Mouse (Mus musculus) spleen, adult 2 months (tissue): ENCODE measurements around the gene 1110008L16Rik. TPM values are rescaled to one million over a fixed set of nuclear protein-coding genes. Genes with fewer than 3 reads are reported as not detected.

Experiments
- DNase-seq, 2 experiments: peaks; one replicate each; pipeline versions ENCODE4 v3.0.0 to v3.0.0-alpha.2; 2012 to 2021; ENCODE audit warnings: low spot score in 2 of 2, low read depth in 1 of 2
- H3K27ac ChIP-seq: fragments of 200-500 bp; 2 replicates; pipeline ENCODE4 v1.5.1; 2012; ENCODE audit warnings: low read length, inconsistent platforms; ENCODE audit not compliant: insufficient read depth
- H3K27me3 ChIP-seq: fragments of 200-500 bp; 2 replicates; pipeline ENCODE4 v1.6.1; 2012; ENCODE audit warnings: mild to moderate bottlenecking, moderate library complexity, low read length, inconsistent platforms; ENCODE audit not compliant: control insufficient read depth, insufficient read depth
- H3K36me3 ChIP-seq: fragments of 200-500 bp; 2 replicates; pipeline ENCODE4 v1.6.1; 2012; ENCODE audit warnings: mild to moderate bottlenecking, low read length, inconsistent platforms; ENCODE audit not compliant: control insufficient read depth, insufficient read depth
- H3K4me1 ChIP-seq: fragments of 200-500 bp; 2 replicates; pipeline ENCODE4 v1.6.1; 2011; ENCODE audit warnings: inconsistent platforms; ENCODE audit not compliant: control insufficient read depth, insufficient read depth, insufficient read length
- H3K4me3 ChIP-seq: fragments of 200-500 bp; 2 replicates; pipeline ENCODE4 v1.5.1; 2011; ENCODE audit warnings: mild to moderate bottlenecking, inconsistent platforms; ENCODE audit not compliant: insufficient read depth, insufficient read length; ENCODE audit errors: extremely low read depth
- CTCF ChIP-seq: fragments of 200-500 bp; IDR thresholded peaks from 2 replicates; pipeline ENCODE4 v1.5.1; 2011; ENCODE audit warnings: mild to moderate bottlenecking, inconsistent platforms; ENCODE audit not compliant: insufficient read depth, insufficient read length, insufficient replicate concordance; ENCODE audit errors: extremely low read depth
- POLR2A ChIP-seq: fragments of 200-500 bp; IDR thresholded peaks from 2 replicates; pipeline ENCODE4 v1.6.1; 2011; ENCODE audit warnings: low read depth, low read length, inconsistent platforms
- WGBS: fragments of 180-500 bp; shearing (Covaris S2); methylation state at CpG from one replicate; pipeline ENCODE4 v1.1.7; 2018; 5-methylcytosine and 5-hydroxymethylcytosine counted together
- polyA plus RNA-seq: library from polyadenylated mRNA; depleted of rRNA; stranded (reverse); fragments of >200 nt; gene quantifications from 2 replicates; pipeline ENCODE4 v1.2.3, GENCODE M21; 2012

The 1110008L16Rik gene
- polyA plus RNA-seq, 1 experiment = 1.4 TPM

GRCm38 (mm10) chr12:55311841-55312240, 12.5 kb downstream of the 1110008L16Rik start:
- 93% methylated on average over 7 of the region's 7 CpGs for WGBS
- H3K36me3 ChIP-seq = 0 out of 2 replicates have a peak, but pooled peaks cover 1% of the 10 kb centered on the region
- H3K27me3 ChIP-seq = no peaks in the 10 kb centered on the region
- no peaks in the 10 kb centered on the region for H3K4me1 ChIP-seq
- no peak for DNase-seq
- H3K27ac ChIP-seq = no peak overlapping the region
- no peak for TF ChIP-seq POLR2A
- no peak for TF ChIP-seq CTCF
- no peak overlapping the region for H3K4me3 ChIP-seq

GRCm38 (mm10) chr12:55313901-55314300, 14.5 kb downstream of the 1110008L16Rik start:
- 89% methylated on average over 5 of the region's 5 CpGs for WGBS
- TF ChIP-seq POLR2A (no peak), CTCF (no peak)
- Histone ChIP-seq H3K4me1 (no peaks in the 10 kb centered on the region), H3K27ac (no peak overlapping the region), H3K27me3 (no peaks in the 10 kb centered on the region), H3K36me3 (0 out of 2 replicates have a peak, but pooled peaks cover 1% of the 10 kb centered on the region), H3K4me3 (no peak overlapping the region)
- no peak for DNase-seq

GRCm38 (mm10) chr12:55315192-55315591, 15.8 kb downstream of the 1110008L16Rik start:
- WGBS = 32% methylated on average over 5 of the region's 5 CpGs
- no peaks in the 10 kb centered on the region for H3K27me3 ChIP-seq
- H3K4me1 ChIP-seq = no peaks in the 10 kb centered on the region
- 0 out of 2 replicates have a peak, but pooled peaks cover 1% of the 10 kb centered on the region for H3K36me3 ChIP-seq
- H3K4me3 ChIP-seq = no peak overlapping the region
- peak; percentile 72 to 88 for DNase-seq
- no peak overlapping the region for H3K27ac ChIP-seq
- no peak for TF ChIP-seq CTCF

GRCm38 (mm10) chr12:55321642-55322291, 22.4 kb downstream of the 1110008L16Rik start:
- Histone ChIP-seq H3K27me3 (no peaks in the 10 kb centered on the region), H3K4me3 (no peak overlapping the region), H3K36me3 (no peaks in the 10 kb centered on the region), H3K27ac (no peak overlapping the region), H3K4me1 (no peaks in the 10 kb centered on the region)
- TF ChIP-seq CTCF (no peak), POLR2A (no peak)
- WGBS = 91% methylated on average over 18 of the region's 18 CpGs
- DNase-seq = no peak

GRCm38 (mm10) chr12:55325702-55326101, 26.3 kb downstream of the 1110008L16Rik start:
- H3K27ac ChIP-seq = no peak overlapping the region
- H3K4me3 ChIP-seq = no peak overlapping the region
- no peak for TF ChIP-seq POLR2A
- no peak for TF ChIP-seq CTCF
- DNase-seq = no peak
- no peaks in the 10 kb centered on the region for H3K4me1 ChIP-seq
- H3K27me3 ChIP-seq = no peaks in the 10 kb centered on the region
- 71% methylated on average over 7 of the region's 7 CpGs for WGBS
- H3K36me3 ChIP-seq = peaks cover 2% of the 10 kb centered on the region; the same call in 1 of the 2 replicates

- no peak for TF ChIP-seq CTCF
- no peak for TF ChIP-seq POLR2A
- no peak overlapping the region for H3K27ac ChIP-seq
- 85% methylated on average over 4 of the region's 4 CpGs for WGBS
Observed at GRCm38 (mm10) chr12:55328784-55329183, 29.4 kb downstream of the 1110008L16Rik start.

GRCm38 (mm10) chr12:55329351-55329750, 30.0 kb downstream of the 1110008L16Rik start:
- whole genome bisulfite sequencing = 81% methylated on average over 7 of the region's 7 CpGs
- TF ChIP-seq CTCF (no peak), POLR2A (no peak)
- no peak for DNase-seq
- H3K27ac ChIP-seq = no peak overlapping the region
- H3K27me3 ChIP-seq = no peaks in the 10 kb centered on the region
- no peak overlapping the region for H3K4me3 ChIP-seq
- H3K36me3 ChIP-seq = peaks cover 2% of the 10 kb centered on the region; the same call in 1 of the 2 replicates
- H3K4me1 ChIP-seq = no peaks in the 10 kb centered on the region

More at GRCm38 (mm10) chr12:55328784-55329183, 29.4 kb downstream of the 1110008L16Rik start:
- Histone ChIP-seq H3K4me1 (no peaks in the 10 kb centered on the region), H3K27me3 (no peaks in the 10 kb centered on the region), H3K4me3 (no peak overlapping the region), H3K36me3 (peaks cover 2% of the 10 kb centered on the region; the same call in 1 of the 2 replicates)
- no peak for DNase-seq
